Mouse (Mus musculus) small intestine, adult 2 months (tissue): ENCODE data around the gene Mvk. TPM values are rescaled to one million over a fixed set of nuclear protein-coding genes. Genes with fewer than 3 reads are reported as not detected.

Experiments used
- H3K27ac ChIP-seq: fragments of 200-500 bp; 2 replicates; pipeline ENCODE4 v1.5.1; 2012; ENCODE audit warnings: low read depth, low read length, control low read depth, inconsistent platforms; ENCODE audit not compliant: insufficient read depth
- H3K27me3 ChIP-seq: fragments of 200-500 bp; 2 replicates; pipeline ENCODE4 v1.6.1; 2012; ENCODE audit warnings: mild to moderate bottlenecking, moderate library complexity, low read length, inconsistent platforms; ENCODE audit not compliant: control insufficient read depth, insufficient read depth
- H3K36me3 ChIP-seq: fragments of 200-500 bp; 2 replicates; pipeline ENCODE4 v1.6.1; 2012; ENCODE audit warnings: mild to moderate bottlenecking, low read length, control low read depth, inconsistent platforms; ENCODE audit not compliant: control insufficient read depth, insufficient read depth
- H3K4me1 ChIP-seq: fragments of 200-500 bp; 2 replicates; pipeline ENCODE4 v1.6.1; 2012; ENCODE audit warnings: low read length, inconsistent platforms, mixed read lengths; ENCODE audit not compliant: control insufficient read depth, insufficient read depth, insufficient read length
- H3K4me3 ChIP-seq: fragments of 200-500 bp; 2 replicates; pipeline ENCODE4 v1.5.1; 2012; ENCODE audit warnings: low read depth, mild to moderate bottlenecking, control low read depth, inconsistent platforms, low read length, moderate library complexity
- CTCF ChIP-seq: fragments of 200-500 bp; IDR thresholded peaks from 2 replicates; pipeline ENCODE4 v1.5.1; 2012; ENCODE audit warnings: low read depth, mild to moderate bottlenecking, control low read depth, inconsistent platforms, low read length, moderate library complexity, mixed read lengths; ENCODE audit not compliant: insufficient replicate concordance, insufficient read length; ENCODE audit errors: extremely low read depth
- POLR2A ChIP-seq: fragments of 200-500 bp; IDR thresholded peaks from 2 replicates; pipeline ENCODE4 v1.6.1; 2012; ENCODE audit warnings: low read depth, mild to moderate bottlenecking, control low read depth, inconsistent platforms, low read length, moderate library complexity
- WGBS: fragments of 180-500 bp; shearing (Covaris S2); methylation state at CpG from one replicate; pipeline ENCODE4 v1.1.7; 2018; 5-methylcytosine and 5-hydroxymethylcytosine counted together
- polyA plus RNA-seq: library from polyadenylated mRNA; depleted of rRNA; stranded (reverse); fragments of >200 nt; gene quantifications from 2 replicates; pipeline ENCODE4 v1.2.3, GENCODE M21; 2012

The Mvk gene
- polyA plus RNA-seq, 1 experiment, result 44.6 TPM

- Histone ChIP-seq H3K36me3 (no peaks in the 10 kb centered on the region), H3K27ac (no peak overlapping the region), H3K4me1 (no peaks in the 10 kb centered on the region), H3K27me3 (no peaks in the 10 kb centered on the region), H3K4me3 (no peak overlapping the region)
- 5% methylated on average over 12 of the region's 13 CpGs for WGBS
- TF ChIP-seq CTCF (no peak), POLR2A (no peak)
Measured at GRCm38 (mm10) chr5:114467430-114467829, 23.4 kb downstream of the Mvk start.

- WGBS, result 72% methylated on average over 4 of the region's 4 CpGs
- TF ChIP-seq POLR2A (no peak), CTCF (no peak)
- no peak overlapping the region for H3K4me3 ChIP-seq
Measured at GRCm38 (mm10) chr5:114468007-114468406, 23.9 kb downstream of the Mvk start.

GRCm38 (mm10) chr5:114470359-114470758 lies 26.3 kb downstream of the Mvk start:
- Histone ChIP-seq H3K4me3 (no peak overlapping the region), H3K27ac (no peak overlapping the region), H3K27me3 (peaks cover 6% of the 10 kb centered on the region; the same call in 1 of the 2 replicates), H3K4me1 (no peaks in the 10 kb centered on the region), H3K36me3 (no peaks in the 10 kb centered on the region)
- WGBS, result 64% methylated on average over 3 of the region's 3 CpGs
- TF ChIP-seq CTCF (no peak), POLR2A (no peak)

More at GRCm38 (mm10) chr5:114468007-114468406, 23.9 kb downstream of the Mvk start:
- Histone ChIP-seq H3K27ac (no peak overlapping the region), H3K36me3 (no peaks in the 10 kb centered on the region), H3K4me1 (no peaks in the 10 kb centered on the region), H3K27me3 (no peaks in the 10 kb centered on the region)

- 59% methylated on average over 35 of the region's 35 CpGs for WGBS
- H3K27me3 ChIP-seq, result peaks cover 6% of the 10 kb centered on the region; the same call in 1 of the 2 replicates
- no peak overlapping the region for H3K27ac ChIP-seq
- no peaks in the 10 kb centered on the region for H3K36me3 ChIP-seq
- no peak overlapping the region for H3K4me3 ChIP-seq
- TF ChIP-seq CTCF (no peak), POLR2A (no peak)
- H3K4me1 ChIP-seq, result no peaks in the 10 kb centered on the region
Measured at GRCm38 (mm10) chr5:114474741-114475491, 30.8 kb downstream of the Mvk start.

- H3K36me3 ChIP-seq, result no peaks in the 10 kb centered on the region
- no peak overlapping the region for H3K4me3 ChIP-seq
- no peak overlapping the region for H3K27ac ChIP-seq
- WGBS, result 89% methylated on average over 12 of the region's 12 CpGs
- peaks cover 6% of the 10 kb centered on the region; the same call in 1 of the 2 replicates for H3K27me3 ChIP-seq
- no peaks in the 10 kb centered on the region for H3K4me1 ChIP-seq
- TF ChIP-seq CTCF, result no peak
- TF ChIP-seq POLR2A, result no peak
Measured at GRCm38 (mm10) chr5:114478267-114478666, 34.2 kb downstream of the Mvk start.

GRCm38 (mm10) chr5:114482587-114483011 lies 38.5 kb downstream of the Mvk start:
- WGBS, result 3% methylated on average over 14 of the region's 14 CpGs
- Histone ChIP-seq H3K4me3 (no peak overlapping the region), H3K4me1 (no peaks in the 10 kb centered on the region), H3K36me3 (no peaks in the 10 kb centered on the region), H3K27ac (no peak overlapping the region), H3K27me3 (no peaks in the 10 kb centered on the region)
- no peak for TF ChIP-seq CTCF

GRCm38 (mm10) chr5:114485685-114486084 lies 41.6 kb downstream of the Mvk start:
- H3K4me1 ChIP-seq, result no peaks in the 10 kb centered on the region
- WGBS, result 69% methylated on average over 14 of the region's 14 CpGs
- no peak overlapping the region for H3K4me3 ChIP-seq
- TF ChIP-seq POLR2A (no peak), CTCF (no peak)
- no peaks in the 10 kb centered on the region for H3K27me3 ChIP-seq
- no peak overlapping the region for H3K27ac ChIP-seq
- H3K36me3 ChIP-seq, result no peaks in the 10 kb centered on the region
